Mouse (Mus musculus): ENCODE measurements at regions not wholly inside any gene's neighbourhood (a gene's known extent, or its start where the extent isn't known, plus 50 kb on each side); places are given as distances from the start of the nearest gene placed in this dataset.
"Not testable (repeated sequence)": the region's sequence is repeated elsewhere in the genome, so short reads cannot be mapped to it uniquely, and the experiment has no call there.

GRCm38 (mm10) chr1:149129767-149130287 lies 831.3 kb downstream of the Pla2g4a start:
- DNase-seq (ENCODE audit: low spot score): no peak

GRCm38 (mm10) chr1:149129138-149129537 lies 832.0 kb downstream of the Pla2g4a start:
- no peak for DNase-seq (ENCODE audit: low spot score)

GRCm38 (mm10) chr1:149127709-149128108 lies 833.4 kb downstream of the Pla2g4a start:
- DNase-seq (ENCODE audit: low spot score): no peak

- no peak for DNase-seq (ENCODE audit: low spot score)
Observed at GRCm38 (mm10) chr1:149103396-149103795, 857.7 kb downstream of the Pla2g4a start.

- DNase-seq (ENCODE audit: low spot score): no peak
Observed at GRCm38 (mm10) chr1:149097426-149097825, 863.7 kb downstream of the Pla2g4a start.

GRCm38 (mm10) chr1:149074681-149075080 lies 886.4 kb downstream of the Pla2g4a start:
- DNase-seq (ENCODE audit: low spot score): no peak

- DNase-seq (ENCODE audit: low spot score): no peak
Observed at GRCm38 (mm10) chr1:149069570-149069969, 891.5 kb downstream of the Pla2g4a start.

GRCm38 (mm10) chr1:149063011-149063410 lies 898.1 kb downstream of the Pla2g4a start:
- not testable (repeated sequence) for DNase-seq (ENCODE audit: low spot score)

GRCm38 (mm10) chr1:149038188-149038967 lies 922.7 kb downstream of the Pla2g4a start:
- no peak for DNase-seq (ENCODE audit: low spot score)

GRCm38 (mm10) chr1:149028316-149028715 lies 932.8 kb downstream of the Pla2g4a start:
- no peak for DNase-seq (ENCODE audit: low spot score)

GRCm38 (mm10) chr1:149021734-149022133 lies 939.4 kb downstream of the Pla2g4a start:
- no peak for DNase-seq (ENCODE audit: low spot score)

GRCm38 (mm10) chr1:149021273-149021672 lies 939.8 kb downstream of the Pla2g4a start:
- DNase-seq (ENCODE audit: low spot score): no peak

- DNase-seq (ENCODE audit: low spot score): no peak
Observed at GRCm38 (mm10) chr1:149014559-149014958, 946.5 kb downstream of the Pla2g4a start.

GRCm38 (mm10) chr1:149010767-149011166 lies 950.3 kb downstream of the Pla2g4a start:
- no peak for DNase-seq (ENCODE audit: low spot score)

GRCm38 (mm10) chr1:149000092-149000491 lies 961.0 kb downstream of the Pla2g4a start:
- DNase-seq (ENCODE audit: low spot score): no peak

- DNase-seq (ENCODE audit: low spot score): peak; percentile 60
Observed at GRCm38 (mm10) chr1:148993586-148993985, 967.5 kb downstream of the Pla2g4a start.

- DNase-seq (ENCODE audit: low spot score): no peak
Observed at GRCm38 (mm10) chr1:148977377-148977776, 983.7 kb downstream of the Pla2g4a start.

GRCm38 (mm10) chr1:148965358-148965757 lies 995.7 kb downstream of the Pla2g4a start:
- peak; percentile 60 for DNase-seq (ENCODE audit: low spot score)

GRCm38 (mm10) chr1:148934366-148934765 lies 1026.7 kb downstream of the Pla2g4a start:
- DNase-seq (ENCODE audit: low spot score): no peak

- DNase-seq (ENCODE audit: low spot score): no peak
Observed at GRCm38 (mm10) chr1:148924506-148924905, 1036.6 kb downstream of the Pla2g4a start.

GRCm38 (mm10) chr1:148917062-148917461 lies 1044.0 kb downstream of the Pla2g4a start:
- no peak for DNase-seq (ENCODE audit: low spot score)

GRCm38 (mm10) chr1:148912819-148913218 lies 1048.3 kb downstream of the Pla2g4a start:
- no peak for DNase-seq (ENCODE audit: low spot score)

GRCm38 (mm10) chr1:148904067-148904466 lies 1057.0 kb downstream of the Pla2g4a start:
- no peak for DNase-seq (ENCODE audit: low spot score)

- DNase-seq (ENCODE audit: low spot score): no peak
Observed at GRCm38 (mm10) chr1:148903093-148903492, 1058.0 kb downstream of the Pla2g4a start.
